Mouse (Mus musculus): Measurements from ENCODE around the gene Cux1. TPM values are rescaled to one million over a fixed set of nuclear protein-coding genes. Genes with fewer than 3 reads are reported as not detected.

The Cux1 gene
- polyA plus RNA-seq, 1 experiment = 68.0 TPM

GRCm38 (mm10) chr5:136500307-136500871 lies 66.9 kb downstream of the Cux1 start:
- TF ChIP-seq CTCF (IDR thresholded peaks at IDR 0.05; ENCODE audit: extremely low read depth, insufficient read depth, low read length) (no peak), POLR2A (IDR thresholded peaks at IDR 0.05; ENCODE audit: extremely low read depth, insufficient read depth, low read length) (no peak)
- Histone ChIP-seq H3K4me3 (ENCODE audit: insufficient read depth, low read length) (no peak overlapping the region), H3K4me1 (ENCODE audit: control insufficient read depth, insufficient read depth, low read length) (peaks cover 8% of the 10 kb centered on the region), H3K27ac (ENCODE audit: insufficient read depth, low read length) (0 out of 2 replicates have a peak overlapping the region, but pooled peaks have one; percentile 4)

- Histone ChIP-seq H3K27ac (ENCODE audit: insufficient read depth, low read length) (no peak overlapping the region), H3K4me1 (ENCODE audit: control insufficient read depth, insufficient read depth, low read length) (peaks cover 8% of the 10 kb centered on the region), H3K4me3 (ENCODE audit: insufficient read depth, low read length) (no peak overlapping the region)
- TF ChIP-seq CTCF (IDR thresholded peaks at IDR 0.05; ENCODE audit: extremely low read depth, insufficient read depth, low read length) = no peak
- no peak for TF ChIP-seq POLR2A (IDR thresholded peaks at IDR 0.05; ENCODE audit: extremely low read depth, insufficient read depth, low read length)
Observed at GRCm38 (mm10) chr5:136499316-136499715, 68.0 kb downstream of the Cux1 start.

DNA sequence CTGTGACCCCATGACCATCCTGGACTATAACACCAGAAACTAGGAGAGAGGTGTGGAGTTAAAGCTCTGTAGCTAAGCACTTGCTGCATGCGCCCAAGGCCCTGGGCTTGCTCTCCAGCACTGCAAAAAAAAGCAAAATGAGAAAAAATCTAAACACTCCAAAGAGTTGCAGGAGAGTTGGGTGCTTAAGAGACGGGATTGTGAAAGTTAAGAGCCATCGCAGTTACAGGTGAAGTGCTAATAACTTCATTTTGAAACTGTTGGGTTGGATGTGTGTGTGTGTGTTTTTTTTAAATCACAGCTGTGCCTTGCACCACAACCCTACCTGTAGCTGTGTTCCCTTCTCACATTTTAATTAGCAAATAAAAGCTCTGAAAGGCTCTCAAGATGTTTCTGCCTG lies 68.5 kb downstream of the Cux1 start:
- TF ChIP-seq POLR2A (IDR thresholded peaks at IDR 0.05; ENCODE audit: extremely low read depth, insufficient read depth, low read length) = no peak
- no peak for TF ChIP-seq CTCF (IDR thresholded peaks at IDR 0.05; ENCODE audit: extremely low read depth, insufficient read depth, low read length)
- H3K4me3 ChIP-seq (ENCODE audit: insufficient read depth, low read length) = no peak overlapping the region
- H3K4me1 ChIP-seq (ENCODE audit: control insufficient read depth, insufficient read depth, low read length) = peaks cover 7% of the 10 kb centered on the region
- H3K27ac ChIP-seq (ENCODE audit: insufficient read depth, low read length) = no peak overlapping the region

- Histone ChIP-seq H3K4me3 (ENCODE audit: insufficient read depth, low read length) (no peak overlapping the region), H3K4me1 (ENCODE audit: control insufficient read depth, insufficient read depth, low read length) (peaks cover 7% of the 10 kb centered on the region), H3K27ac (ENCODE audit: insufficient read depth, low read length) (no peak overlapping the region)
- no peak for TF ChIP-seq POLR2A (IDR thresholded peaks at IDR 0.05; ENCODE audit: extremely low read depth, insufficient read depth, low read length)
- TF ChIP-seq CTCF (IDR thresholded peaks at IDR 0.05; ENCODE audit: extremely low read depth, insufficient read depth, low read length) = no peak
Observed at GRCm38 (mm10) chr5:136497301-136497700, 70.0 kb downstream of the Cux1 start.

DNA sequence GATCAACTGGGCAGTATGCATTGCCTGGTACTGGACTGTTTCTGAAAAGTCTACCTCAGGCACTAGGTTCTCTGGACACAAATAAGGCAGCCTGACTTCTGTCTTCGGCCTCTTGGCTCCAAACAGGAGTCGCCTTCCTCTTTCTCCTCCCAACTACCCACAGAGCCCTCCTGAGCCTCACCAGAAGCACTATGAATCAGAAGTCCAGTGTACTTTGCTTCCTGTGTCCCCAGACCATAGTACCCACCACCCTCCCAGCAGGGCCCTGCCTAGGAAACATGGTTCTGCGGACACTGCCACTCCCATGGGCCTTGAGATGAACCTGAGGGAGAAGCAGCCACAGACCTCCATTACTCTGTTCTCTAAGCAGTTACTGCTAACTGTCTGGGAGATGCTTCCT lies 71.7 kb downstream of the Cux1 start:
- Histone ChIP-seq H3K4me1 (ENCODE audit: control insufficient read depth, insufficient read depth, low read length) (peaks cover 7% of the 10 kb centered on the region), H3K27ac (ENCODE audit: insufficient read depth, low read length) (no peak overlapping the region), H3K4me3 (ENCODE audit: insufficient read depth, low read length) (no peak overlapping the region)
- TF ChIP-seq POLR2A (IDR thresholded peaks at IDR 0.05; ENCODE audit: extremely low read depth, insufficient read depth, low read length) = no peak
- no peak for TF ChIP-seq CTCF (IDR thresholded peaks at IDR 0.05; ENCODE audit: extremely low read depth, insufficient read depth, low read length)

- H3K4me1 ChIP-seq (ENCODE audit: control insufficient read depth, insufficient read depth, low read length) = peaks cover 3% of the 10 kb centered on the region; the same call in 1 of the 2 replicates
- no peak overlapping the region for H3K4me3 ChIP-seq (ENCODE audit: insufficient read depth, low read length)
- TF ChIP-seq CTCF (IDR thresholded peaks at IDR 0.05; ENCODE audit: extremely low read depth, insufficient read depth, low read length) (no peak), POLR2A (IDR thresholded peaks at IDR 0.05; ENCODE audit: extremely low read depth, insufficient read depth, low read length) (no peak)
- H3K27ac ChIP-seq (ENCODE audit: insufficient read depth, low read length) = no peak overlapping the region
Observed at GRCm38 (mm10) chr5:136494927-136495326, 72.4 kb downstream of the Cux1 start.

DNA sequence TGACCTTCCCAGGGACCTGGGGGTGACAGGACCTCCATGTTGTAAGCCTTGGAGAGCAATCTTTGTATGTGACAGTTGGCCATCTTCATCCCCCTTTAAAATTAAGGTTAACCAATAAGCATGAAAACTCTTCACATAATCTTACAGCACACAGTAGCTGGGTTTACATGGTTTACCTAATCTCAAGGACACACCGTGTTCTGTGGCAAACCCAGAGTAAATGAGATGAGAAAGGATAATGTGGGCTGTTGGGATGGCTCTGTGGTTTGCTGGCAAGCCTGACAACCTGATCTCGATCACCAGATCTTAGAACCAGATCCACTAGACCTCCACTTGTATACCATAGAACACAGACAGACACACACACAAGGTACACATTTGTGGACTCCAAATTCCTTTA lies 73.0 kb downstream of the Cux1 start:
- TF ChIP-seq CTCF (IDR thresholded peaks at IDR 0.05; ENCODE audit: extremely low read depth, insufficient read depth, low read length) (no peak), POLR2A (IDR thresholded peaks at IDR 0.05; ENCODE audit: extremely low read depth, insufficient read depth, low read length) (no peak)
- Histone ChIP-seq H3K4me3 (ENCODE audit: insufficient read depth, low read length) (no peak overlapping the region), H3K27ac (ENCODE audit: insufficient read depth, low read length) (no peak overlapping the region), H3K4me1 (ENCODE audit: control insufficient read depth, insufficient read depth, low read length) (no peaks in the 10 kb centered on the region)

DNA sequence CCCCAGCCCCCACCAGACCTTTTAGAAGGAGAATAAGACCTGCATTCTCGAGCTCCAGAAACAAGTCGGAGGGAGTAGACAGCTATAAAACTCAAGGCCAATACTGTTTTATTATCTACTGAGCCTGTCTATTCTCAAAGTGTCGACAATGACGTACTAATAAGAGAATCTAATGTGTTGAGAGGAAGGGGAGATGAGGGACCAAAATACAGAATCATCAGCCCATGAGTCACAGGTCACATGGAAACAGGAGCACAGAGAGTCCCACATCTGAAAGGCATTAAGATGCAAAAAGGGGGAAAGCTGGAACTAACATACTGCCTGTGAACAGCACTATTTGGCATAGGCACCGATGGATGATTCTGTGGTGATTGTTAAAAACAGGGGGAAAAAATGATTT lies 77.8 kb downstream of the Cux1 start:
- TF ChIP-seq CTCF (IDR thresholded peaks at IDR 0.05; ENCODE audit: extremely low read depth, insufficient read depth, low read length) = no peak
- TF ChIP-seq POLR2A (IDR thresholded peaks at IDR 0.05; ENCODE audit: extremely low read depth, insufficient read depth, low read length) = no peak
- Histone ChIP-seq H3K4me3 (ENCODE audit: insufficient read depth, low read length) (no peak overlapping the region), H3K27ac (ENCODE audit: insufficient read depth, low read length) (no peak overlapping the region), H3K4me1 (ENCODE audit: control insufficient read depth, insufficient read depth, low read length) (peaks cover 5% of the 10 kb centered on the region; the same call in 1 of the 2 replicates)

GRCm38 (mm10) chr5:136488721-136489120 lies 78.6 kb downstream of the Cux1 start:
- peaks cover 5% of the 10 kb centered on the region; the same call in 1 of the 2 replicates for H3K4me1 ChIP-seq (ENCODE audit: control insufficient read depth, insufficient read depth, low read length)
- H3K27ac ChIP-seq (ENCODE audit: insufficient read depth, low read length) = no peak overlapping the region
- H3K4me3 ChIP-seq (ENCODE audit: insufficient read depth, low read length) = no peak overlapping the region
- TF ChIP-seq CTCF (IDR thresholded peaks at IDR 0.05; ENCODE audit: extremely low read depth, insufficient read depth, low read length) (no peak), POLR2A (IDR thresholded peaks at IDR 0.05; ENCODE audit: extremely low read depth, insufficient read depth, low read length) (no peak)

DNA sequence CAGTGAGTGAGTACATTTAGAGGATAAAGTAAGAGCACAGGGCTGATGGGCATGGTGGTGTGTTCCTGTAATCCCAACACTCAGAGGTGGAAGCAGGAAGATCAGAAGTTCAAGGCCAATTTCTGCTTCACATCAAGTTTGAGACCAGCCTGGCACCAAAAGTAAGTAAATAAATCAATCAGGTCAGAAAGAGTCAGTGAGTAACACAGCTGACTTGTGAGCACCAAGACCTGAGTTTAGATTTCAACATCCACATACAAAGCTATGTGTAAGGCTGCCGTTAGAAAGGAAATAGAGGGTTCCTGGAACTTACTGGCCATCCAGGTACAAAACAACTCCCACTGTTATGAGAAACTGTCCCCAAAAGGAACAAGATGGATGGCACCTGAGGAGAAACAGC lies 79.1 kb downstream of the Cux1 start:
- no peak for TF ChIP-seq POLR2A (IDR thresholded peaks at IDR 0.05; ENCODE audit: extremely low read depth, insufficient read depth, low read length)
- no peak for TF ChIP-seq CTCF (IDR thresholded peaks at IDR 0.05; ENCODE audit: extremely low read depth, insufficient read depth, low read length)
- Histone ChIP-seq H3K27ac (ENCODE audit: insufficient read depth, low read length) (no peak overlapping the region), H3K4me3 (ENCODE audit: insufficient read depth, low read length) (no peak overlapping the region), H3K4me1 (ENCODE audit: control insufficient read depth, insufficient read depth, low read length) (peaks cover 5% of the 10 kb centered on the region; the same call in 1 of the 2 replicates)
